Mouse (Mus musculus) thymus, postnatal 0 days (tissue): ENCODE results near the gene Pear1. TPM values are rescaled to one million over a fixed set of nuclear protein-coding genes. Genes with fewer than 3 reads are reported as not detected.

ENCODE experiments used
- DNase-seq: peaks from one replicate; pipeline ENCODE4 v3.0.0-alpha.2; 2015; ENCODE audit warnings: low spot score
- polyA plus RNA-seq: library from polyadenylated mRNA; unstranded; fragments of >200 nt; fragmentation: Nextera tagmentation; extraction: Ambion mirVana; gene quantifications from 2 replicates; pipeline ENCODE4 v1.2.1, GENCODE M21; 2015

The Pear1 gene
- polyA plus RNA-seq, 1 experiment from 2014 or later, result 3.5 TPM

DNA sequence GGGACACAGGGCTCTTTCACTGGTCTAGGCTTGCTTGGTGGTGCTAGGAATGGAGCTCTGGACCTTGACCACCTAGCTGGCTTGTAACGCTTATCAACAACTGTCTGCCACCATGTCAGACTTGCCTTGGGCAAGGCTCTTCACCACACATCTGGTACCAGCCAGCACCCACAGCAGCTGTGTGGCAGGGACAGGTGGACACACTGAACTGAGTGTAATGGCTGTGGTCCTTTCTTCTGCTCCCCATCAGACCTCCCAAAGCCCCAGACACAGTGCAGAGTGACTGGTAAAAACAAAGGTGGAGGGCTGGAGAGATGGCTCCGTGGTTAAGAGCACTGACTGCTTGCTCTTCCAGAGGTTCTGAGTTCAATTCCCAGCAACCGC lies 57.8 kb downstream of the Pear1 start:
- DNase-seq, result no peak

DNA sequence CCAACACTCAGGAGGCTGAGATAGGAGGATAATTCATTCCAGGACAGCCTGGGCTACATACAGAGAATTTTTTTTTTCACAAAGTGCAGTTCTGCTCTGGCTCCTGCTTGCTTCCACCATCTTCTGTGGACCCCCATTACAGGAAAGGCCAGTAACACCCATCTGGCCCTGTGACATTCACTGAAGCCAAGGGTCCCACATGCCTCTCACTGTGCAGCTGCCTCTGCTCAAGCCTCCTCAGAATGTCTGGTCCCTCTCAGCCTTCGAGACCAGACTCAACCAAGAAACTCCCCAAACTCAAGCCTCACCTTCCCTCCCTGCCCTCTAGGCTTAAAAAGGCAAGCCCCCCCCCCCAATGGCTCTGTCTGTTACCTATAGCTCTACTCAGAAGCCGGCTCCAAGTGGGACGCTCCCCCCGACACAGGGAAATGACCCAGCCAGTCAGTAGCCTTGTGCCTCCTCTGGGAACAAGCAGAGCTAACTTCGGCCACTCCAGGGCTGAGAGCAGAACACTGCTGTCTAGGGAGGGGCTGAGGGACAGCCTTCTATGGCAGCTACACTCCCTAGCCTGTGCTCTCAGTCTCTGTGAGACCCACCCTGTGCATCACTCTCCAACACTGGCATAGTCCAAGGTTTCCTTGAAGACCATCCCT lies 58.3 kb downstream of the Pear1 start:
- DNase-seq, result no peak

DNA sequence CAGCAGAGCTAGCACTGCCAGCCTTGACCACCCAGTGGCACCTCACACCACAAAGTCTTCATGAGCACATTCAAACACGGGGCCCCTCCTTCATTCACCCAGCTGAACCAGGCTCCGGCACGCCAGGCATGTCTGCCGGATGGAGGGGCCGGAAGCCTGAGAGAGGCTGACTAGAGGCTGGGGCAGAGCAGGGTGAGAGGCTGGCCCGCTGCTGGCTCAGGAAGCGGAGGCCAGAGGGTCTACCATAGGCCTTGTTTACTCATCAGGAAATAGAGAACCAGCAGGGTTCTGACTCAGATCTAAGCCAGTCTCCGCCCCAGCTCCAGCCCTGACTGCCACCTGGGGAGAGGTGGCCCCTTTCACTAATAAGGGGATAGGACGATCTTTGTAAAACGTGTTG lies 59.0 kb downstream of the Pear1 start:
- DNase-seq, result peak; percentile 75

DNA sequence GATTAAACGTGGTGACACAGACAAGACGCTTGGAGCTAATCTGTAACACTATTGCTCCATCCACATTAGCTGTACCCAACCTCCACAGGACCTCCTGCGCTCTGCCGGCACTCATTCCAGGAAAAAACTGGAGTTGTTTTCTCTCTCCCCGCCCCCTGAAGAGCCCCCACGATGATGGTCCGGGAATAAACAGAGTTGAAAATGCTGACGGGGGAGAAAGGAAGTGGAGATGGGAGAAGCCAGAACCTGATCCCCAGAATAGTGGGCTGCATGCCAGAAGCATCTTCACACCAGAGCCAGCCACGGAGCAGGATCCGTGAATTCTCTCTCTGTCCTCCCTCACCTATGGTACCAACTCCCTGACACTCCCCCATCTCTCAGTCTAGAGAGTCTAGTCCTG lies 59.6 kb downstream of the Pear1 start:
- no peak for DNase-seq

DNA sequence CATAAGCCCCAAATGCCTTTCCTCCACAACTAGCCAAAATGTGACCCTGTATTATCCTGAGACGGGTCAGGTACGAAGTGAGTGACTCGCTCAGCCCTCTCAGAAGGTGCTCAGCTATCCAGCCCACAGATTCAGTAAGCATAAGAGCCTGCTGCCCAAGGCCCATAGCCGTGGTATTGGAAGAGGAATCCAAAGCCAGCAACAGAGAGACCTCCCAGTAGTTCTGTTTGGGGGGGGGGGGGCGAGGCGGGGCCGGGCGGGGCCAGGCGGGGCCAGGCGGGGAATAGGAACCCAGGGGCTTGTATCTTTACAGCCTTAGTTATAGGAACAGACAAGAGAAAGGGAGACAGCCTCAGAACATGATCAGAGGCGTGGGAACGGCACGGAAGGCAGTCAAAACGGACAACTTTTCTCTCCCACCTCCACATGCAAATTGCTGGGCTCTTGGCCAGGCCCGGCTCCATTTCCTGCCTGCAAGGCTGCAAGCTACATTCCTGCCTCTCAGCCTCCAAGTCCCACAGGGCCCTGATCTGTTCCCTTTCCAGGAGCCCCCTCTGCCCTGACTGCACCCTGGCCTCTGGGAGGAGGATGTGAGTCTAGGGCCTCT lies 60.3 kb downstream of the Pear1 start:
- DNase-seq, result no peak

DNA sequence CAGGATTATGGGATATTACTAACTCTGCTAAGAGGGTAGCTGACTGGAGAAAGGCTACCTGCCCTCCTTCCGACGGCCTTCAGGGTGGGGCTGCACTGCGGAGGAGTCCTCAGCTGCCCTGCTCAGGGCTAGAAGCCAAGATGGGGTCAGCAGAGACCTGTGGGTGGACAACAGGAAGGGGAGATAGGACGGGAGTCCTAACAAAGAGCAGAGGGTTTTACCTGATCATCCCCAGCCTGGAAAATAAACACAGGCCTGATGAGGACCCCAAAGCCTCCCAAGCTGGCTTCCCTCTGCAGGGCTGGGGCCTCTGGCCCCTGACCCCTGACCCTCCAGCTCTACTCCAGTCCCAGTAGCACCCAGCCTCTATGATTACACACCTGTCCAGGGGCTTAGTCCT lies 60.9 kb downstream of the Pear1 start:
- DNase-seq, result no peak

DNA sequence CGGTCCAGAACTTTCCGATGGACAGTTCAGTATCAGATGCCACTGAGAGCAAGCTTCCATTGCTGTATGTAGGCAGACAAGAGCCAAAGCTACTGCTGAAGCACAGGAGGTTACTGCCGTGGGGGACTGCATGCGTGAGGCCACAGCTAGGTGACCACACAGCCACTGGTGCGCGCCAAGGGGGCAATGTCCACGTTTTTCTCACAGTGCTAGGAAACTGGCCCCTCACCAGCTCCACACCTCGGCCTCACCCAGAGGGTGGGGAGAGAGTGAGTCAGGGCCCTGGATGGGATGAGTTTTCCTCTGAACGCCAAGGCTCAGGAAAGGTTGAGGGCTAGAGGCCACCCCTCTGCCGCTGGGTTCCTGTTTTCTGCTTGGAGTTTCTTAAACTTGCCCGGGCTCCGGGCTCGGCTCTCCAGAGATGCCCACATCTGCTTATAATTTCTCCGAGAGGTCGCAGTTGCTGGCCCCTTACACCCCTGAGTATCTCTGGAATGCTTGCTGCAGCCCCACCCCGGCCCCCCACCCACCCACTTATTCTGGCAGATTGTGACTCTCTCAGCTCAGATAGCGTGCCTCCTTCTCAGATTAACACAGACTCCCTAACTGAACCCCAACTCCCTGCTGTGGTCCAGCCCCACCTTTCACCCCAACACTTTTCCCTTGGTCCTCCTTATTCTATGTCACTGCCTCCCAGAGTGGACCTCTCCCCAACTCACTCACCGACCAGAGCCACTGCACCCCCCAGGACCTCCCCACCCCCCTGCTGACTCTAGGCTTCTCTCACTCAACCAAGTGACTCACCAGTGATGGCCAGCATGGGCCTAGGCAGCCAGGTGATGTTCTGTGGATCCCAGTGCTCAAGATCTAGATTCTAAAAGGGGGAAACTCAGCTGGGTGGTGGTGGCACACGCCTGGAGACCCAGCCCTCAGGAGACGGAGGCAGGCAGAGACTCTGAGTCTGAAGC lies 62.4 kb downstream of the Pear1 start:
- no peak for DNase-seq

DNA sequence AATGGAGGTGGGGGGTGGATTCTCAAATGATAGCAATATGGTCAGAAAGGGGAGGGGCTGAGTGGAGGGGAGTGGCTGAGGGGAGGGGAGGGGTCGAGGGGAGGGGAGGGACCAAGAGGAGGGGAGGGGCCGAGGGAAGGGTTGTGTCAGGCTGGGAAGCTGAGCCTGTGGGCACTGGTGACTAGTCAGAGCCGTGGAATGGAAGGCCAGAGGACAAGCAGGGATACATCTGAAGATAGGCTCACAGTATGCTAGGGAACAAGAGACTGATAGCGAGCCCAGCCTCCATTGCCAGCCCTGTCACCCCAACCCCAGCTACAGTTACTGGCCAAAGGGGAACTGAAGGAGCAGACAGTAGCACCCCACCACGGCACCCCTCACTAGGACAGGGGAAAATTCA lies 65.5 kb downstream of the Pear1 start:
- no peak for DNase-seq

DNA sequence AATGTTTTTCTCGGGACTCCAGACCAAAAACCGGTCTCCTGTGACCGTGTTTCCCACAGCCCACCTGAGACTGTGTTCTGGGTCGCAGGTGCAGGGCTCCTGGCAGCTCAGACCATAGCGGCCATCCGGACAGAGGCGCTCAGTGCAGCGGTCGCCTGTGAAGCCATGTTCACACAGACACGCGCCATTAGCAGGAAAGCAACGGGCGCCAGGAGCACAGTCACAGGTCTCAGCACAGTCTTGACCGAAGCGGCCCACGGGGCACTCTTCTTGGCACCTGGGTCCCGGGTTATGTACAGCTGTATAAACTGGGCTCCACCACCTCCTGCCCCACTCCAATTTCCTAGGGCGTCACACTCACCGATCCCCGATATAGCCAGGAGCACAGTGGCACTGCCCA lies 67.6 kb downstream of the Pear1 start:
- DNase-seq, result no peak

DNA sequence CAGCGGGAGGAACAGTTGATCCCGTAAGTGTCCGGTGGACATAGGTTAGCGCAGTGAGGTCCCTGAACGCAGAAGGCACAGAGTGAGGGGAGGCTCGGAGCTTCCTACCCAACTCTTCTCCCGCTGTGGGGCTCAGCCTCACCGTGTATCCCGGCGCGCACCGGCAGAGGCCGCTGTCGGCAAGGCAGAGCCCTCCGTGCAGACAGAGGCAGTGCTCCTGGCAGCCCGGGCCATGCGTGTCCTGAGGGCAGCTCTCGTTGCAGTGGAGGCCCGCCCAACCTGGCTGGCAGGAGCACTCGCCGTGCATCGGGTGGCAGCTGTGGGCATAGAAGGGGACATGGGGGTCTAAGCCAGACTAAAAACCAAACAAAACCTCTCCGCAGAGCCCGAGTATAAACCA lies 68.1 kb downstream of the Pear1 start:
- peak; percentile 75 for DNase-seq

DNA sequence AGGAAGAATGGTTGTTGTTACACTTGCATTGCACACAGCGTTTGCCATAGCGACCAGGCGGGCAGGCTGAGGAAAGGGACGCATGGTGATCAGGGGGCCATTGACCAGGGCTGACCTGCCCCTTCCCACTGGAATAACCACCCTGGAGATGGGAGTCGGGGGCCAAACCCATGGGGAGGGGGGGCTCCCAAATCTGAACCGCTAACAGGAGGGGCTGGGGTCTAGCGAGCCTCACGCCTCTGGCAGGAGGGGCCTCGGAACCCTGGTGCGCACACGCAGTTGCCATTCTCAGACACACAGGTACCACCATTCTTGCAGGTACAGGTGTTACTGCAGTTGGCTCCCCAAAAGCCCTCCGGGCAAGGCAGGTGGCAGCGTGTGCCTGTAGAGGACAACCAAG lies 70.3 kb downstream of the Pear1 start:
- no peak for DNase-seq

DNA sequence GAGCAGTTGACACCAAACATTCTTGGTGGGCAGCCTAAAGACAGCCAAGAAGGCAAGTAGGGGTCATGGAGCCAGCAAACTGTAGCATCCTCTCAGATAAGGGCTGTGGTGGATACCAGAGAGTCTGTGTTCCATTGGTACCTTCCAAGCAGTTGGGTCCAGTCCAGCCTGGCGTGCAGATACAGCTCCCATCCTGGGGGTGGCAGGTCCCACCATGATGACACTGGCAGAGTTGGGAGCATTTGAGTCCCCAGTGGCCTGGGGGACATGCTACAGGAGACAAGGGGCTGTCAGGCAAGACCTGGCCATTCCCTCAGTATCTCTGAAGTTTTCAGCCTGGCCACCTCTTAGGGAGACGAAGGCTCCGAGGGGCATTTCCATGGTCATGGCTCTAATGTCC lies 71.5 kb downstream of the Pear1 start:
- no peak for DNase-seq

DNA sequence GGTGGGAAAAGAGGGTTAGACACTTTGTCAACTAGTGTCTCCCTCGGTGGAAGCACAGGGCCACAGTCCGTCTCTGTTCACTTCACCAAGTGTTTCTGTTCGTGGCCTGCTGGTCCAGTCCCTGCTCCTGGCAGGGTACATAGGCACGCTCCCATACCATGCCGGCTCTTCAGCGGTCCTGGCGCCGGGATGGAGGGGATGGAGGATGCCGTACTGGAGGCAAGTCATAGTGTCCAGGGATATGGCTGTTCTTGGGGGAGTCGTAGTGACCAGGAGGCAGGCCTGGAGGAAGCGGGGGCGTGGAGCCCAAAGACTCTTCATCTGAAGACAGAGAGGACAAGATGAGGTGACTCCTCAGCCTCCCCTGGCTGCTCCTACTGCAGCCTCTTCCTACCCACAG lies 74.1 kb downstream of the Pear1 start:
- no peak for DNase-seq

DNA sequence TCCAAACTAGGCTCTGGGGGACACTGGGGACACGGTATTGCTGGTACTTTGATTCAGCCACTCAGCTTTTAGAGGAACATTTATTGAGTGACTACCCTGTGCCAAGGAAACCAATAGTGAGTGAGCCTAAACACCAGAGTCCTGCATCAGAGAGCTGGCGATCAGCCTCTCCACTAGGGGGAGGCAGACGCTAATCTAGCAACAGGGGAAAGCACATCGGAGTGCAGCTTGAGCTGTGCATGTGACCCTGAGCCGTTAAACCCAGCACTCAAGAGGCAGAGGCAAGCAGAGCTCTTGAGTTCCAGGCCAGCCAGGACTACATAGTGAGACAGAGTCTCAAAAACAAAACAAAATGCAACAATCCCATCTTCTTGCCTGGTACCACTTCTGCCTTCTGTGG lies 75.1 kb downstream of the Pear1 start:
- DNase-seq, result peak; percentile 72

DNA sequence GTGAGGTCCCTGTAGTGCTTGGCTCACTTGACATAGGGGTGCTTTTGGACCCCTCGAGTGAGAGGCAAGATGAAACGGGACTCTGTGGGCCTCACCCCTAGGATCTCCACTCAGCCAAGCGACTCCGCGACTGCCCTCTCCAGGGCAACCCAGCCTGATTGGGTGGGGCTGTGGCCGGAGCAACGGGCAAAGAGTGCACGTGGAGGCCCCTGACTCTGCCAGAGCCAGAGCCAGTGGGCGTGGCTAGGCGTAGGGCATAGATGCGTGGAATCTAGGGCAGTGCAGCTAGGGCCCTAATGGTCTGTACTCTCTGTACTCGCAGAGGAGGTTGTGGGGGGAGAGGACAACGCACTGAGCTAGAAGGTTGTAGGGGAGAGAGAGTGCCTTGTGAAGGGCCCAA lies 75.7 kb downstream of the Pear1 start, which contains the start of gene Lrrc71:
Gene Lrrc71 (minus strand): TSS at position 195 of the 400 bp plus-strand sequence.
- DNase-seq, result no peak

DNA sequence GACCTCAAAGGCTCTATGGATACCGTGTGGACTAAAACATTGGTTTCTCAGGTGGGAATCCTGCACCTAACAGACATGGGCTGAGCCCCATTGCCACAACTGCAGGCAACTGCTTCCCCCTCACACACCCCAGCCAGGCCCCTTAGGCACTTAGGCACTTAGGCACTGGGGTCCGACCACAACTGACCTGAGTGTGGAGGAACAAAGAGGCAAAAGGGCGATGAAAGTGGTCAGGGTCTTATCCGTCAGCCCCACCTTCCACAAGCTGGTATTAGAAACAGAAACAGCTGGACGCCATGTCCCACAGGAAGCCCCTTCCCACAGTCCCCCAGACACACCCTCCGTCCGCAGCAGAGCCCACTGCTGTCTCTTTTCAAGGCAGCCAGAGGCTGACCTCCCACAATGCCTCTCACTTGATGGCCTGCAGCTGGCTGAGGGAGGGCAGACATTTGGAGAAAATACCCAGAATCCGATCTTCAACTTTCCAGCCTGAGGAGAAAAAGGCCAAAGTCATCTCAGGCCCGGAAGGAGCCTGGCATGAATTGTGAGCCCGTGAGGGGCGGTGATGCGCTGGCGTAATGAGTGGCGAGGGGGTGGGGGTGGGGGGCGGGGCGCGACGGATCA lies 79.0 kb downstream of the Pear1 start:
- no peak for DNase-seq

DNA sequence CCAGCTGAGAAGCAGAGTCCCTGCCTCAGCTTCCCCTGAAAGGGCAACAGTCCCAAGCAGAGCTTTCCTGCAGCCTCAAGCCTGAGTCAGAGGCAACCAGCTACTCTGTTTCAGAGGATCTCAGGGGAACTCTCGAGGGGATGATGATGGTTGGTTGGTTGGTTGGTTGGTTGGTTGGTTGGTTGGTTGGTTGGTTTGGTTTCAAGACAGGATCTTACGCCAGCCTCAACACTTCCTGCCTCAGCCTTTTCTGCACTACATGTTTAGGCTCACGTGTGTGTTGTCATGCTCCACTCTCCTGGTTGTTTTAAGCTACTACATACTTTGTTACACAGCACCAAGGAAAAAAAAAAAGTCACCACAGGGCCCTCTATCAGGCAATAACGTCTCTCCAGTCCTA lies 80.2 kb downstream of the Pear1 start:
- no peak for DNase-seq

DNA sequence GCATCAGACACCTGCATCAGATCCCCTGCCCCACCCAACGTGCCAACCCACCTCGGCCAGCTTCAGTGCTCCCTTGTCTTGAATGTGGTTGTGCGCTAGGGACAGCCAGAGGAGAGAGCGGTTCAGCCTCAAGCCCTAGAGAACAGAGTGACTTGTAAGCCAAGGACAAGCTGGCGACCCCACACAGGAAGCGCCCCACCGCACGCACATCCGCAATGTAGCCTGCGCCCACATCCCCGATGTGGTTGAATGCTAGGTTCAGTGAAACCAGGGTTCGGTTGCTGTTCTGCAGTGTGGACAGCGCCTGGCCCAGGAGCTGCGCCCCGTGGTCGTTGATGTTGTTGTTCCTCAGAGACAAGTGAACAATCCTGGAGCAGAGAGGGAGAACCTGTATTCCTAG lies 81.4 kb downstream of the Pear1 start:
- DNase-seq, result peak; percentile 75

DNA sequence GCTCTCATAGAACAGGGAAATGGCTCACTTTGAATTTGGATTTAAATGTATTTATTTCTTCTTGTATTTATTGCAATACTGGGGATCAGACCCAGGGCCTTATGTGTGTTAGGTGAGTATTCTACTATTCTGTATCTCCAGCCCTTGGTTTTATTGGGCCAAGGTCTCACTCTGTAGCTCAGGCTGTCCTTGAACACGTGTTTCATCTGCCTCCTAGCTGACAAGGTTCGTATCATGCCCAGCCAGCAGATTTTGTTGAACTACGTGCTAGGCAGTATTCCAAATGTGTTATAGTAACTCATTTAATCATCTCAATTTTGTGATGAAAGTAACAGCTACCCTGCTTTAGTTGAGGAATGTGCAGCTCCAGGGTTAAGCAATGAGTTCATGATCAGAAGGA lies 82.1 kb downstream of the Pear1 start:
- DNase-seq, result no peak

DNA sequence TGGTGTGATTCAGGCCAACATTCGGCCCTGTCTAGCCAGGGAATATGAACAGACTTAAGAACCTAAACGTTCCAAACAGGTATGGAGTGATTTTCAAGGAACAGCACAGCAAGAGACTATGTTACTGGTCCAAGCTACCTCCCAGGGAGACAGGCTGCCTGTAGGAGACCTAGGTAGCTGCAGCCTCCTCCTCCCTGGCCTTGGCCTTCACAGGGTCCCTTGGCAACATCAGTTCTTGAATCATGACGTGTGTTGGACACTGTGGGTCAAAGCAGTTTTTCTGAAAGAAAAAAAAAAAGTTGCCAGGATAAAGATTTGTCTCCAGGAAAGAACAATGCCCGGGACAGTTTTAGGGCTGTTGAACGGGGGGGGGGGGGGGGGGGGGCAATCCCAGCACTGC lies 85.2 kb downstream of the Pear1 start:
- no peak for DNase-seq

DNA sequence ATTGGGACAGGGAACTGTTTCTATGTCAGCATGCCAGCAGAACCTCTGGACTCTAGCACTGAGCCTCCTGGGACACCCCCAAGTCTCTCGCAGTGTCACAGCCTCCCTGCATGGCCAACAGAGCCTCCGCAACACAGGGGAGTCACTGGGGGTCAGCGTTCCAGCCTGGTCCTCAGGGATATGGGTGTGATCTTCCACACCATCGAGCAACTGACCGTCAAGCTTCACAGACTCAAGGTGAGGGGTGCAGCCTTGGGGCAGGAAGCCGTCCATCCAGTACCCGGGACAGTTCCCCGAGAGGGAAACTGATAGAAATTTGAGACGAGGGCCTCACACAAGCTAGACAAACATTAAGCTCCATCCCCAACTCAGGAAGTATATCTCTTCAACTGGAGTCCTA lies 88.8 kb downstream of the Pear1 start:
- no peak for DNase-seq
